Comparison of ENCODE assay signal across 13 mouse cellular contexts in genomic region chr12:39736966-39737365, GRCm38 (mm10).
"Had no signal": no experiment of that assay in that cellular context is flagged by ENCODE, and none has a peak within 500 bp of the region (broad histone marks: within the 10 kb centered on the region; RNA-seq: fewer than 3 reads in every experiment).

No protein-coding gene starts in this region.

- H3K27ac ChIP-seq: liver, embryonic 13.5 days had no signal

- H3K9me3 ChIP-seq: liver, embryonic 13.5 days; neural tube, embryonic 12.5 days had no signal

- DNase-seq: kidney, adult 18-20 months; kidney, adult 9 months; kidney, postnatal 14 days; kidney, postnatal 4 days; liver, embryonic 13.5 days; lung, adult 2 months; lung, postnatal 14 days; lung, postnatal 4 days; thymus, adult 2 months; thymus, postnatal 14 days; thymus, postnatal 4 days had no signal

- H3K9ac ChIP-seq: liver, embryonic 13.5 days; neural tube, embryonic 12.5 days had no signal

- H3K4me1 ChIP-seq: liver, embryonic 13.5 days had no signal

- H3K36me3 ChIP-seq: liver, embryonic 13.5 days; neural tube, embryonic 12.5 days had no signal

- ATAC-seq: intestine, embryonic 16.5 days had no signal

- H3K4me2 ChIP-seq: liver, embryonic 13.5 days had no signal

- H3K27me3 ChIP-seq: liver, embryonic 13.5 days; neural tube, embryonic 12.5 days had no signal

- H3K4me3 ChIP-seq: liver, embryonic 13.5 days; neural tube, embryonic 12.5 days had no signal
